Mouse (Mus musculus): ENCODE results near the gene Psmb10.
A peak's percentile ranks its signal among the peaks of the same experiment; 100 is the strongest.

The Psmb10 gene

DNA sequence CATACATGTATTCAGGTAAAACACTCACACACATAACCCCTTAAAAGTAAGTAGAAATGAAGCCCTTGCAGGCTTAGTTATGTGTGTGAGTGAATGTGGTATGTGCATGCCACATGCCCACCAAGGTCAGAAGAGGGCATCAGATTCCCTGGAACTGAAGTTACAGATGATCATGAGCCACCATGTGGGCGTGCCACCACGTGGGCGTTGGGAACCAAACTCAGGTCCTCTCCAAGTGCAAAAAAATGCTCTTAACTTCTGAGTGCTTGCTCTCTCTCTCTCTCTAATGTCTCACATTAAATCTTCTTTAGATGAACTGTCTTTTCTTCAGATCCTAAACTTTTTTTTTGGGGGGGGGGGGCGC, at the start of gene Psmb10:
TSS of gene Psmb10 (minus strand) at position 139 of the 364 bp plus-strand sequence.
- peak; percentile 55 to 89 for DNase-seq (ENCODE audit: inconsistent age in 2 of 2, low spot score in 1 of 2)

DNA sequence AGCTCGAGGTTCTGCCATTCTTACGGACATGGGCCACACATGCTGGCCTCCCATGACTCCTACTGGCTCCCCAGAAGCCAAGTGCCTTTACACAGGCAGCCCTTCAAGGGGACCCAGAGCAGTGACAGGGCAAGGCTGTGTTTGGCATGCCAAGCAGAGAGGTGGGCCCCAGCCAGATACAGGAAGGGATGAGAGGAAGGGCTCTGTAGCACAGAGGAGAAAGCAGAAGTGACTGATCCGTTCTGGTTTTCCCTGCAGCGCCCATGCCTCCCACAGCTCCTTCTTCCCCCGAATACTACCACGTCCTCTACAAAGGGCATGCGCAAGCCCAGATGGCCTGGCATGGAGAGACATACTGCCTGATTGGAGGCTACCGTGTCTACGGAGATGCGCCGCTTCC, 45.2 kb upstream of the Psmb10 start:
- DNase-seq (ENCODE audit: inconsistent age in 2 of 2, low spot score in 1 of 2): peak in 1 of 2 experiments; percentile 16

GRCm38 (mm10) chr8:105981146-105981545, 42.9 kb upstream of the Psmb10 start:
- DNase-seq (ENCODE audit: inconsistent age in 2 of 2, low spot score in 1 of 2): peak in 1 of 2 experiments; percentile 14

- no peak for DNase-seq (ENCODE audit: inconsistent age in 2 of 2, low spot score in 1 of 2)
These were observed 41.1 kb upstream of the Psmb10 start, which contains the start of gene Dpep3 for GRCm38 (mm10) chr8:105979325-105979724. TSS of gene Dpep3 (minus strand) at chr8:105979429.

- no peak for DNase-seq (ENCODE audit: inconsistent age in 2 of 2, low spot score in 1 of 2)
These were observed 37.1 kb upstream of the Psmb10 start for GRCm38 (mm10) chr8:105975363-105975762.

- no peak for DNase-seq (ENCODE audit: inconsistent age in 2 of 2, low spot score in 1 of 2)
These were observed 32.9 kb upstream of the Psmb10 start for GRCm38 (mm10) chr8:105971019-105971720.

DNA sequence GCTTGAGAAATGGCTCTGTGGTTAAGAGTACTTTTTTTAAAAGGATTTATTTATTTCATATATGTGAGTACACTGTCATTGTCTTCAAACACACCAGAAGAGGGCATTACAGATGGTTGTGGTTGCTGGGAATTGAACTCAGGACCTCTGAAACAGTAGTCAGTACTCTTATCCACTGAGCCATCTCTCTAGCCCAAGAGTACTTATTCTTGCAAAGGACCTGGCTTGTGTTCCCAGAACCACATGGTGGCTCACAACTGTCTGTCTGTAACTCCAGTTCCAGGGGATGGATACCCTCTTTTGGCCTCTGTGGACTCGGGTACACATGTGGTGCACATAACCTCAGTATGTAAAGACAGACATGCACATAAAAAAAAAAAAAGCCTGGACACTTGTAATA, 31.1 kb upstream of the Psmb10 start:
- DNase-seq (ENCODE audit: inconsistent age in 2 of 2, low spot score in 1 of 2): no peak

GRCm38 (mm10) chr8:105966692-105967311, 28.6 kb upstream of the Psmb10 start:
- DNase-seq (ENCODE audit: inconsistent age in 2 of 2, low spot score in 1 of 2): peak in 1 of 2 experiments; percentile 66

DNA sequence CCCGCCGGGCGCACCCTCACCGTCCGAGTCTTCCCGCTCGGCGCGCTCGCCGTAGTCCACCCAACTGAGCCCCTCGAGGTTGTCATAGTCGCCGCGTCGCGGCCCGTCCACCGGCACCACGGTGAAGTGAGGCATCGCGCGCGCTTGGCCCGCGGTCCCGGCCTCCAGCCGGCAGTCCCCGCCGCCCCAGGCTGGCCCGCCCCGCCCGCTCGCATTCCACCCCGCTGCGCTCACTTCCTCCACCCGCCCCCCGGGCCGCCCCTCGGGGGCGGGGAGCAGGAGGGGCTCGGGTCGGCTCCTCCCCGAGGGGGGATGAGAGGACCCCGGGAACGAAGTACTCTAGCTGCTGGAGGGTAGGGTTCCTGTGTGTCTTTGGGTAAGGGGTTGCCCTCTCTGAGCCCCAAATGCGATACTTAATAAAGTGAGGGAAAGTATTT, 27.7 kb upstream of the Psmb10 start, which contains the start of gene Slc12a4:
TSS of gene Slc12a4 (minus strand) at position 193 of the 437 bp plus-strand sequence.
- DNase-seq (ENCODE audit: inconsistent age in 2 of 2, low spot score in 1 of 2): peak; percentile 88 to 96

- peak; percentile 75 to 88 for DNase-seq (ENCODE audit: inconsistent age in 2 of 2, low spot score in 1 of 2)
These were observed 27.1 kb upstream of the Psmb10 start for GRCm38 (mm10) chr8:105965266-105965904.

DNA sequence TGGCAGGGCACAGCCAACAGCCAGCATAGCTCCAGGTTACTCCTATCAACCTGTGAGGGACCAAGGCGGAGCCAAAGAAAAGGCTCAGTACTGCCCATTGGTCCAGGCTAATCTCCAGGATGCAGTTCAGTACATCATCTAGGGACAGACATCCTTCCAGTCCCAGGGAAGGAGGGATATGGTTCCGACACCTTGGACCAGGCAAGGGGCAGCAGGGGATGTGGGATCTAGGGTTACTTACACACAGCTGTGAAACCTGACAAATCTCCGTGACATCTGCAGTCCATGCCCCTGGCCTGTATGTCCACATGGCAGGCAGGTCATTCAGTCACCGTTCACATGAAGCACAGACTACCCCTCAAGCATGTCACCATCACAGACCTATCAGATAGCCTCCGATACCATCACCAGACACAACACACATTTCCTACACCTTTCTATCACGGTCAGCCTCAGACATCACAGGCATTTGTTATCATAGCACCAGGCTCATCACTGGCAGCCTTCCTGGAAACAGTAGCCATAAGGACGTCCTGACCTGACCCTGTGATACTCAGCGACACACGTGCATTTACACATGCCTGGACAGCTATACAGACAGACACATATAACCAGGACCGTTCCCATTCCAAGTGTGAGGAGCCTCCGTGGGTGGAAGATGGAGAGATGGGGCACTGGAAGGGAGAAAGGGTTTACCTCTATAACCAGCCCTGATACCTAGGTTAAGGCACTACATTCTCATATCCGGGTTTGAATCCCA, 26.4 kb upstream of the Psmb10 start:
- DNase-seq (ENCODE audit: inconsistent age in 2 of 2, low spot score in 1 of 2): no peak

- DNase-seq (ENCODE audit: inconsistent age in 2 of 2, low spot score in 1 of 2): peak in 1 of 2 experiments; percentile 28
These were observed 23.3 kb upstream of the Psmb10 start for GRCm38 (mm10) chr8:105961536-105961935.

GRCm38 (mm10) chr8:105961101-105961500, 22.9 kb upstream of the Psmb10 start:
- no peak for DNase-seq (ENCODE audit: inconsistent age in 2 of 2, low spot score in 1 of 2)

- DNase-seq (ENCODE audit: inconsistent age in 2 of 2, low spot score in 1 of 2): peak in 1 of 2 experiments; percentile 47
These were observed 21.1 kb upstream of the Psmb10 start for GRCm38 (mm10) chr8:105959350-105959749.

DNA sequence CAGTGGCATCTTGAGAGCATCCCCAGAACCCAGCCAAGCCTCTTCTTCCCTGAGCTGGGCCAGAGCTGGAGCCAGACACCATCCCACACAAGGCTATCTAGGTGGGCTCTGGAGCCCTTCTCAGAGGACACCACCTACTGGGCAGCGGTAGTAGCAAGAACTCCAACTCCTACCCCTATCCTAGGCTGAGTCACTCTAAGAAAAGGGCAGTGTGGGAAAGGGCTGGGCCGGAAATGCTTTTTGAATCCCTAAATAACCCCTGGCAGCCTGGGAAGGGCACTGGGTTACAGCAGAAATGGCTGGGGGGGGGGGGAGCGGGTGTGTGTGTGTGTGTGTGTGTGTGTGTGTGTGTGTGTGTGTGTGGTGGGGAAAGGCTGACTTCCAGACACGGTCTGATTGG, 19.6 kb upstream of the Psmb10 start:
- DNase-seq (ENCODE audit: inconsistent age in 2 of 2, low spot score in 1 of 2): peak; percentile 70 to 80

DNA sequence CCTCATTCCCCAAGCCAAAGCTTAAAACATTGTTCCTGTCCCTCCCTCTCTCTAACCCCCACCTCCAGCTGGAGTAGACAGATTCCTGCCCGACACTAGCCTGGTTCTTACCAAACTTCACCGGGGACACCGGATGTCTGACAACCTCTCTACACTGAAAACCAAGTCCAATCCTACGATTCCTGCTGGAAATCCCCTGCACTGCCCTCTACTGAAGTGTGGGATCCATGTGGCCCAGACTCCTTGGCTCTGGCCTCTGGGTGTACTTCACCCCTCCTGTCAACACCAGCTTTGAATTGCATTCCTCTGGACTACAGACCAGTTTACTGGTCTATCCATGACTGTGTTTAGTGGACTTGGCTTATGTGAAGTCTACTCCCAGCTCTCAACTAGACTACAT, 18.3 kb upstream of the Psmb10 start:
- peak in 1 of 2 experiments; percentile 24 for DNase-seq (ENCODE audit: inconsistent age in 2 of 2, low spot score in 1 of 2)

DNA sequence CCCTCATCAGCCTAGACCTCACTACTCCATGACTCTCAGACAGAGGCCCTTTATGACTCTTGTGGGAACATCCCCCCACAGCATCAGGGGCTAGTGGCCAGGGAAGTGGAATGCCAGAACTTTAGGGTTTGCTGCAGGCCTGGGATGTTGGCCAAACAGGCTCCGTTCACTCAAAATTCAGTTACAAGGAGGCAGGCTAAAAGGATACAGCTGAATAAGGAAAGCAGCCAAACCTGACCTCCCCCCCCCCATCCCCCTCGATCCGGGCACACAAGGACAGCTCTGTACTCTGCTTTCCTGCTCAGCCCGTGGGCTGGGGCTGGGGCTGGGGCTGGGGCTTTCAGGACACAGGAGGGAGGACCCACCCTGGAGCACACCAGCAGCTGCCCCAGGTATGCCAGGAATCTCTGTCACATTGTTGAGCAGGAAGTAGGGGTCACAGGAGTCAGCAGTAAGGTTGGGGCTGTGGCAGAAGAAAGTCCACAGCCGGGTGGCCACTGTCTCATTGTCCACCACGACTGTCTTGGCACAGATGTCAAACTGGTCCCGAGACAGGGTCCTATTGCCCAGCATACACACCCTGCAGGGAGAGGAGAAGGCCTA, 12.9 kb upstream of the Psmb10 start:
- DNase-seq (ENCODE audit: inconsistent age in 2 of 2, low spot score in 1 of 2): peak in 1 of 2 experiments; percentile 43

DNA sequence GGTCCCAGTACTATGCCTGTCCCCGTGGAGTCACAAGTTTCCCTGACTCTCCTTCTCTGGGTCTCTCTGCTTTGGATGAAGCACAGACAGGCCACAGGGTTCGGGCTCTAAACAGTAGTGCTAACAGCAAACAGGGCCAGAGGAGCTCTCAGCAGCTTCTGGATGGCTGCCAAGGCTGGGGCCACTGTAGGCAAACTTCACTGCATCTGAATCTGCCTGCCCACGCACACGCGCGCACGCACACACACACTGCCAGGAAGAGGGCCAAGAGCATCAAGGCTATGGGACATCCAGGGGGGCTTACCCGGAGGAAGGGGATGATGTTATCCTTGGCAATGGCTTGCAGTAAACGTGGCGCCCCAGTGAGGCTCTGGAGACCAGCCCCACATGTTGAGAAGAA, 11.1 kb upstream of the Psmb10 start:
- DNase-seq (ENCODE audit: inconsistent age in 2 of 2, low spot score in 1 of 2): peak in 1 of 2 experiments; percentile 65

GRCm38 (mm10) chr8:105943321-105943739, 5.1 kb upstream of the Psmb10 start, which contains the start of gene Lcat:
TSS of gene Lcat (minus strand) at chr8:105943382.
- DNase-seq (ENCODE audit: inconsistent age in 2 of 2, low spot score in 1 of 2): no peak

DNA sequence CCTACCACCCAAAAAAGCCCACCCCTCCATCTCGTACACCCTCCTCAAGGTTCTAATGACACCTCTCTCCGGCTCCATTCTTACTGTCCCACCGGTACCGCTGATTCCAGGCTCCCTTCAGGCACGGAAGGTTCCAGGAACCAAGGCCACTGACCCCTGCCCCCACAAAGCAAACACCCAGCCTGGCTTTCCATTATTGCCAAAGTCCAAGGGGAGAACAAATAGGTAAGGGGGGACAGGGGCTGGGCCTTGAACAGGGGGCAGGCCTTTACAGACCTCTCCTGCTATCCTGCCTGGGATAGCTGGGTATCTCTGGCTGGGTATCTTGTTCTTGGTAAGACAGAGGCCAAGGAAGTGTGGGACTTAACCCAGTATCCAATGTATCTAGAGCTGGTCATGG, 4.3 kb upstream of the Psmb10 start:
- DNase-seq (ENCODE audit: inconsistent age in 2 of 2, low spot score in 1 of 2): no peak

- DNase-seq (ENCODE audit: inconsistent age in 2 of 2, low spot score in 1 of 2): no peak
These were observed 3.8 kb upstream of the Psmb10 start for GRCm38 (mm10) chr8:105942026-105942425.

Data from adrenal gland, adult (tissue).